Mouse (Mus musculus): Measurements from ENCODE around the gene Npc2.

GRCm38 (mm10) chr12:84772726-84773441, at the start of gene Npc2, which contains the start of gene Isca2:
- TF ChIP-seq CTCF (IDR thresholded peaks at IDR 0.05) = peak; percentile 22
- TF ChIP-seq EP300 (IDR thresholded peaks at IDR 0.05) = 0 out of 2 replicates have a peak, but pooled peaks have one; percentile 48

All from lung, postnatal 0 days (tissue).